Mouse (Mus musculus) midbrain, embryonic 13.5 days (tissue): ENCODE data around the gene Krt87. TPM values are rescaled to one million over a fixed set of nuclear protein-coding genes. Genes with fewer than 3 reads are reported as not detected.

ENCODE experiments used
- ATAC-seq: fragments of 200-750 bp; cut with Nextera tagmentation; 2 replicates; pipeline ENCODE4 v1.8.0; 2017; ENCODE audit warnings: mild to moderate bottlenecking, moderate TSS enrichment, moderate library complexity
- H3K27ac ChIP-seq: fragments of 300-500 bp; sonication (generic); 2 replicates; pipeline ENCODE4 v1.5.1; 2015; ENCODE audit warnings: inconsistent platforms, mild to moderate bottlenecking, moderate library complexity
- H3K27me3 ChIP-seq: fragments of 300-500 bp; sonication (generic); 2 replicates; pipeline ENCODE4 v1.6.1; 2015; ENCODE audit warnings: mild to moderate bottlenecking, inconsistent platforms
- H3K36me3 ChIP-seq: fragments of 300-500 bp; sonication (generic); 2 replicates; pipeline ENCODE4 v1.6.1; 2015; ENCODE audit warnings: mild to moderate bottlenecking, inconsistent platforms
- H3K4me1 ChIP-seq: fragments of 300-500 bp; sonication (generic); replicated peaks from 2 replicates; pipeline ENCODE4 v1.6.1; 2015; ENCODE audit warnings: inconsistent platforms
- H3K4me2 ChIP-seq: fragments of 300-500 bp; sonication (generic); replicated peaks from 2 replicates; pipeline ENCODE4 v1.6.1; 2015; ENCODE audit warnings: moderate library complexity, mild to moderate bottlenecking, inconsistent platforms
- H3K4me3 ChIP-seq: fragments of 300-500 bp; sonication (generic); replicated peaks from 2 replicates; pipeline ENCODE4 v1.5.1; 2015; ENCODE audit warnings: mild to moderate bottlenecking, inconsistent platforms
- H3K9ac ChIP-seq: fragments of 300-500 bp; sonication (generic); replicated peaks from 2 replicates; pipeline ENCODE4 v1.6.1; 2015; ENCODE audit warnings: mild to moderate bottlenecking, inconsistent platforms
- H3K9me3 ChIP-seq: fragments of 300-500 bp; sonication (generic); 2 replicates; pipeline ENCODE4 v1.6.1; 2016; ENCODE audit warnings: mild to moderate bottlenecking, inconsistent platforms
- WGBS: fragments of 180-500 bp; shearing (Covaris S2); methylation state at CpG from one replicate; pipeline ENCODE4 v1.1.7; 2015; 5-methylcytosine and 5-hydroxymethylcytosine counted together
- polyA plus RNA-seq: library from polyadenylated mRNA; unstranded; fragments of >200 nt; fragmentation: Nextera tagmentation; extraction: Ambion mirVana; gene quantifications from 2 replicates; pipeline ENCODE4 v1.2.1, GENCODE M21; 2015

Gene Krt87
- polyA plus RNA-seq, 1 experiment from 2014 or later = 0.17 TPM

DNA sequence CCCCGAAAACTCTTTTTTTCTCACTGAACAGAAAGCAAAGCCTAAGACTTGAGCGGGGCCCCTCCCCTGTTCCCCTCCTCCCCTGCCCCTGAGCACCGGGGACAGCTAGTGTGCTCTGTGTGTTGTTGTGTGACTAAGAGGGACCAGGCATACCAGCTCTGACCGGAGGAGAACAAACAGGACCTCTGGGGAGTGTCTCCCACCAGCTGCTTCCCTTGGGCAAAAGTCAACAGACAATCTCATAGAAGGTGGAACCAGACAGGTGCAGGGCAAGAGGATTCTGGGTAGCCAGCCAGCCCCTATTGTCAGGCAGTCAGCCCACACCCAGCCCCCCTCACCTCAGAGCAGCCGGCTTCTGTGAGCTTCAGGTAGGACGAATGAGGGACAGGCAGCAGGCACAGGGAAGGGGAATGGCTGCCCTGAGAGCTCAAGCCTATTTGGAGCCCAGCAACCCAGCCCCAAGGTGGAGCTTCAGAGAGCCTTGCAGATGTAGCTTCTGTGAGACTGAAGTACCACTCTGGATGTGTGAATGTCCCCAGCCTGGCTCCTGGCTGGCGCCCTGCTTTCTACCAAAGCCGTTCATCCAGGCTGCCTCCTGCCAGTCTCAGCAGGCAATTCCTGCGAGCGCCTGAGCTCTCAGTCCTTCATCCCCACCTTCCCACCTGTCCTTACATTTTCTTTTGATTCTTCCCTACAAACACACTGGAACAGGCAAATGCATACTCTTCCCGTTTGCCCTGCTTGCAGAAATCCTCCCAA is 23.6 kb downstream of the Krt87 start:
- 44% methylated on average over 10 of the region's 11 CpGs for WGBS
- no peak overlapping the region for H3K4me2 ChIP-seq
- ATAC-seq = no peak
- no peak overlapping the region for H3K27ac ChIP-seq
- no peak overlapping the region for H3K4me3 ChIP-seq
- H3K27me3 ChIP-seq = peaks cover 22% of the 10 kb centered on the region
- H3K36me3 ChIP-seq = no peaks in the 10 kb centered on the region
- no peaks in the 10 kb centered on the region for H3K4me1 ChIP-seq
- no peaks in the 10 kb centered on the region for H3K9me3 ChIP-seq
- no peak overlapping the region for H3K9ac ChIP-seq

DNA sequence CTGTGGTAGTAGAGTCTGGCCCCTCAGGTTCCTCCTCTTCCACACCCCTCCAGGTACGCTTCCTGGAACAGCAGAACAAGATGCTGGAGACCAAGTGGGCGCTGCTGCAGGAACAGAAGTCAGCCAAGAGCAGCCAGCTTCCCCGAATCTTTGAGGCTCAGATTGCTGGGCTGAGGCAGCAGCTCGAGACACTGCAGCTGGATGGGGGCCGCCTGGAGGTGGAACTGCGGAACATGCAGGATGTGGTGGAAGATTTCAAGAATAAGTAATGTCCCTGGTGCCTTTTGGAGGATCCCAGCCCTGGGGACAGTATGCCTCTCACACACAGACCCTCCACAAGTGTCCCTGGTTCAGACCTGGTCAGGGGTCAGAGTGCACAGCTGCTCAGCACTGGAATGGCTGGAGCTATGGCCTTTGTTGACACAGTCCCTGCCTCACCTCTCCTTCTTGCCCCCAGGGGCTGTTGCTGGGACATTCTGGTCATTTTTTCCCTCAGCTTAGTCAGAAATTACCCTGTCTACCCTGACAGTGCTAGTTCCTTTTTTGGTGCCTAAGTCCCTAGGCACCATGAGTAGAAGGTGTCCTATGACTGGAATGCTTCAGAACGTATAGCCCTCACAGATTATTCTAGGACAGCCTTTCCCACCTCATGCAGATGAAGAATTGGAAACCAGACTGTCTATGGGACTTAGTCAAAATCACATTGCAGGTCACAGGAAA is 24.5 kb downstream of the Krt87 start:
- Histone ChIP-seq H3K9me3 (no peaks in the 10 kb centered on the region), H3K4me1 (no peaks in the 10 kb centered on the region), H3K27me3 (peaks cover 22% of the 10 kb centered on the region), H3K36me3 (no peaks in the 10 kb centered on the region), H3K27ac (no peak overlapping the region), H3K4me2 (no peak overlapping the region), H3K9ac (no peak overlapping the region), H3K4me3 (no peak overlapping the region)
- ATAC-seq = no peak
- 56% methylated on average over 7 of the region's 7 CpGs for WGBS

- Histone ChIP-seq H3K27me3 (peaks cover 22% of the 10 kb centered on the region), H3K4me3 (no peak overlapping the region), H3K9me3 (no peaks in the 10 kb centered on the region), H3K36me3 (no peaks in the 10 kb centered on the region), H3K4me1 (no peaks in the 10 kb centered on the region), H3K27ac (no peak overlapping the region), H3K9ac (no peak overlapping the region), H3K4me2 (no peak overlapping the region)
- WGBS = 23% methylated on average over 31 of the region's 31 CpGs
- no peak for ATAC-seq
Observed at GRCm38 (mm10) chr15:101412188-101412587, 26.4 kb downstream of the Krt87 start.

- Histone ChIP-seq H3K4me3 (no peak within 1 kb of the TSS), H3K36me3 (no peaks in the 10 kb centered on the region), H3K27me3 (peaks cover 22% of the 10 kb centered on the region), H3K4me2 (no peak within 1 kb of the TSS), H3K27ac (no peak within 1 kb of the TSS), H3K9me3 (no peaks in the 10 kb centered on the region), H3K9ac (no peak within 1 kb of the TSS), H3K4me1 (no peaks in the 10 kb centered on the region)
- 50% methylated on average over 2 of the region's 2 CpGs for WGBS
- ATAC-seq = no peak
Observed at GRCm38 (mm10) chr15:101410775-101411174, 27.8 kb downstream of the Krt87 start, which contains the start of gene Krt7. TSS of gene Krt7 (plus strand) at chr15:101411043.

DNA sequence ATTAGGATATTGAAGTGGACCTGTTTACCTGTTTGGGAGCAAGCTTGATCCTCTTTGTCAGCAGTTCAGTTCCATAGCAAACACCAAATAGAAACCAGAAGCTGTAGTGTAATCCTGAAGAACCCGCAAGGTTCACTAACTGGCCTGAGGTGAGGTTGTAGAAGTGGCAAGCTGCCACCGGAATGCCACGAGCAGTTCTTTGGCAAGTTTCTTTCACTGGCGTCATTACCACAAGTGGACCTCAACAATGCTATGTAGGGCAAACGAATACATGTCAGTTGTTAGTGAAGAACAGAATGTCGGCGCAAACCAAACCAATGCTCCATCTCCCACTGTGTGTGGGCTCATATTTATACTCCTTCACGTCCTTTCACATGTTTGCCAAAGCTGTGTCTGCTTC is 40.3 kb downstream of the Krt87 start:
- ATAC-seq = no peak
- WGBS = 88% methylated on average over 8 of the region's 8 CpGs
- H3K36me3 ChIP-seq = no peaks in the 10 kb centered on the region
- no peaks in the 10 kb centered on the region for H3K4me1 ChIP-seq
- H3K9me3 ChIP-seq = no peaks in the 10 kb centered on the region
- no peaks in the 10 kb centered on the region for H3K27me3 ChIP-seq
- H3K4me3 ChIP-seq = no peak overlapping the region
- no peak overlapping the region for H3K4me2 ChIP-seq
- H3K27ac ChIP-seq = no peak overlapping the region
- no peak overlapping the region for H3K9ac ChIP-seq

GRCm38 (mm10) chr15:101397683-101398082 is 40.9 kb downstream of the Krt87 start:
- Histone ChIP-seq H3K4me3 (no peak overlapping the region), H3K27ac (no peak overlapping the region), H3K27me3 (no peaks in the 10 kb centered on the region), H3K4me2 (no peak overlapping the region), H3K36me3 (no peaks in the 10 kb centered on the region), H3K9me3 (no peaks in the 10 kb centered on the region), H3K4me1 (no peaks in the 10 kb centered on the region), H3K9ac (no peak overlapping the region)
- ATAC-seq = no peak
- WGBS = 97% methylated on average over 2 of the region's 2 CpGs

DNA sequence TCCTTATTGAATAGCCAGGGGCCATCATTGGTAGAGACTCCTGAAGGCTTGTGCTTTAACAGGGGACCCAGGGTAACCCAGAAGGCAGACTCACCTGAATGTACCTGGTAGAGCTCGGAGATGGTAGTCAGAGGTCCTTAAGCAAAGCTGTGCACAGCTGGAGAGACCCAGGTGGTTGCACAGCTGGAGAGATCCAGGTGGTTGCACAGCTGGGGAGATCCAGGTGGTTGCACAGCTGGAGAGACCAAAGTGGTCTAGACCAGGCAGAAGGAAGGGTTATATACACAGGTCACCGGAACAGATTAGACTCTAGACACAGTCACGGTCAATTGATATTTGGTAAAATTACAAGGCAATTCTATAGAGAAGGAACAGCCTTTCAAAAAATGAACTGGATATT is 41.7 kb downstream of the Krt87 start:
- Histone ChIP-seq H3K27ac (no peak overlapping the region), H3K4me2 (no peak overlapping the region), H3K36me3 (no peaks in the 10 kb centered on the region), H3K9ac (no peak overlapping the region), H3K4me3 (no peak overlapping the region), H3K9me3 (no peaks in the 10 kb centered on the region), H3K27me3 (no peaks in the 10 kb centered on the region), H3K4me1 (no peaks in the 10 kb centered on the region)
- ATAC-seq = no peak
- WGBS = 82% methylated on average over 3 of the region's 3 CpGs

GRCm38 (mm10) chr15:101396466-101396865 is 42.1 kb downstream of the Krt87 start:
- no peak for ATAC-seq
- H3K4me2 ChIP-seq = no peak overlapping the region
- no peaks in the 10 kb centered on the region for H3K4me1 ChIP-seq
- no peak overlapping the region for H3K27ac ChIP-seq
- no peak overlapping the region for H3K4me3 ChIP-seq
- H3K27me3 ChIP-seq = no peaks in the 10 kb centered on the region
- WGBS = 78% methylated on average over 7 of the region's 7 CpGs
- no peak overlapping the region for H3K9ac ChIP-seq
- H3K9me3 ChIP-seq = no peaks in the 10 kb centered on the region
- no peaks in the 10 kb centered on the region for H3K36me3 ChIP-seq

DNA sequence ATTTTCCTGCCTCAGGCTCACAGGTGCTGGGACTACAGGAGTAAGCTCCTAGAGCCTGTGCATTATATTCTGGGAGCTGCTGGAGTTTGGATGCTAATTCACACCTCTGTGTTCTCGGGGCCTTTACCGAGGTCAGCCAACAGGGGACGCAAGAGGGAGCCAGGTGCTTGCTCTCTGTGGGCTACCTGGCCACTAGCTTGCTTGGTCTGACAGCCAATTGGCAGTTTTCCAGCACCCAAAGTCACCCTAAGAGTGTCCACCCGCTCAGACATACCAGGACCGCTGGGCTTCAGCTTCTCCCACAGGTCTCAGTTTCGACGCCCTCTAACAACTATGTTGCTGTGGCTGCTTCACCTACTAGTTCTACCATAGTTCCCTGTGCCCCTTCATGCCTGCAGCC is 43.7 kb downstream of the Krt87 start:
- H3K4me3 ChIP-seq = no peak overlapping the region
- no peaks in the 10 kb centered on the region for H3K36me3 ChIP-seq
- H3K4me2 ChIP-seq = no peak overlapping the region
- no peak overlapping the region for H3K9ac ChIP-seq
- no peaks in the 10 kb centered on the region for H3K27me3 ChIP-seq
- 73% methylated on average over 7 of the region's 7 CpGs for WGBS
- H3K4me1 ChIP-seq = no peaks in the 10 kb centered on the region
- no peak for ATAC-seq
- H3K9me3 ChIP-seq = no peaks in the 10 kb centered on the region
- H3K27ac ChIP-seq = no peak overlapping the region

DNA sequence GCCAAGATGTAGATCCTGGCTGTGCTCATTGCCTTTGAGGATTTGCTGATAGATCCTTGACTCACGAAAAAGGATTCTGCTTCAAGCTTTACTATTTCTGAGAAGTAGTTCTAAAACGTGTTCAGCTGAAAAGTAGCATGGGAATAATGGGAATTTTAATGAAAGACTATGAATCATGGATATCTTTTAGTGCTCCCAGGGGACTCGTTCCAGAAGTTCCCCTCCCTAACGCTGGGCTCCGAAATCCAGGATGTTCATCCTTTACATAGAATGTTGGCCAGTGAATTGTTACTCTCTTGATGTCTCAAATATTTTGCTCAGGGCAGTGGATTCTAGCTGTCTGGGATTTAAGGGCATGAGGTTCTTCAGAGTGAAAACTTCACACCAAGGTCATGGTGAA is 46.4 kb downstream of the Krt87 start:
- WGBS = 86% methylated on average over 5 of the region's 5 CpGs
- Histone ChIP-seq H3K4me1 (no peaks in the 10 kb centered on the region), H3K27ac (no peak overlapping the region), H3K9ac (no peak overlapping the region), H3K4me3 (no peak overlapping the region), H3K27me3 (no peaks in the 10 kb centered on the region), H3K4me2 (no peak overlapping the region), H3K9me3 (no peaks in the 10 kb centered on the region), H3K36me3 (no peaks in the 10 kb centered on the region)
- ATAC-seq = no peak

DNA sequence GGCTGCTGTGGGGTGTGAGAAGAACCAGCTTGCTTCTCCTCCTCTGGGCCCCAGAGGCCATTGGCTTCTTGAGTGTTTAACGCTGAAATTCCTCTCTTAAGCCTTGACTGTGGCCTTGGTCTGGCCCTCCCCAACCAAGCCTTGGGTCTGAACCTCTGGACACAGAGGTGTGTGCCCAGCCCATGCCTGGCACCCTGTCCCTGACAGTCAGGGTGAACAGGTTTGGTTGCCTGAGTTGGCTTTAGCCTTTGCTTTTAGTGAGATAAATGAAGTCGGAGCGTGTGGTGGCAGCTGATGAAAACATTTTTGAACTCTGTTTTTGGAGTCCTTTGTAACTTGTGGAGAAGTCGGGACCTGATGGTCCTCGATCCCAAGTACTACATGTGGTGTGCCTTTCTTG is 48.4 kb downstream of the Krt87 start:
- Histone ChIP-seq H3K36me3 (no peaks in the 10 kb centered on the region), H3K27me3 (no peaks in the 10 kb centered on the region), H3K9ac (no peak overlapping the region), H3K4me1 (no peaks in the 10 kb centered on the region), H3K9me3 (no peaks in the 10 kb centered on the region), H3K4me2 (no peak overlapping the region), H3K4me3 (no peak overlapping the region), H3K27ac (no peak overlapping the region)
- ATAC-seq = no peak
- 87% methylated on average over 5 of the region's 5 CpGs for WGBS

GRCm38 (mm10) chr15:101388034-101388541 is 50.5 kb downstream of the Krt87 start:
- Histone ChIP-seq H3K9ac (no peak overlapping the region), H3K4me2 (no peak overlapping the region), H3K27me3 (no peaks in the 10 kb centered on the region), H3K36me3 (no peaks in the 10 kb centered on the region), H3K9me3 (no peaks in the 10 kb centered on the region), H3K4me3 (no peak overlapping the region), H3K27ac (no peak overlapping the region), H3K4me1 (no peaks in the 10 kb centered on the region)
- ATAC-seq = no peak
- WGBS = 67% methylated on average over 5 of the region's 5 CpGs
